9 mouse cellular contexts compared by ENCODE assay signal in genomic region chr8:11506802-11507201, GRCm38 (mm10). TPM values are rescaled to one million over a fixed set of nuclear protein-coding genes. Genes with fewer than 3 reads are reported as not detected.
DNase-seq lines count a peak whose midpoint lies in the region; ATAC-seq lines count a peak whose summit lies in the region.
"Had no signal": no experiment of that assay in that cellular context is flagged by ENCODE, and none has a peak within 500 bp of the region (broad histone marks: within the 10 kb centered on the region; RNA-seq: fewer than 3 reads in every experiment).

No protein-coding gene starts in this region.

- H3K4me1 ChIP-seq in hindbrain, embryonic 14.5 days (replicated peaks; ENCODE audit: control insufficient read depth, insufficient read depth, low read length) = no peaks in the 10 kb centered on the region
- no peaks in the 10 kb centered on the region for H3K4me1 ChIP-seq in hindbrain, embryonic 13.5 days (replicated peaks)
- no peaks in the 10 kb centered on the region for H3K4me1 ChIP-seq in forebrain, embryonic 15.5 days
- H3K4me1 ChIP-seq in limb, embryonic 12.5 days (replicated peaks) = no peaks in the 10 kb centered on the region; the same call in 1 of the 2 replicates
- H3K4me1 ChIP-seq: midbrain, embryonic 12.5 days had no signal

- no peaks in the 10 kb centered on the region for H3K9me3 ChIP-seq in hindbrain, embryonic 14.5 days (ENCODE audit: control insufficient read depth, low read length)
- no peaks in the 10 kb centered on the region for H3K9me3 ChIP-seq in hindbrain, embryonic 13.5 days
- no peaks in the 10 kb centered on the region for H3K9me3 ChIP-seq in forebrain, embryonic 15.5 days
- no peaks in the 10 kb centered on the region for H3K9me3 ChIP-seq in limb, embryonic 12.5 days
- H3K9me3 ChIP-seq: midbrain, embryonic 12.5 days had no signal

- H3K4me3 ChIP-seq in hindbrain, embryonic 14.5 days (replicated peaks; ENCODE audit: low read length) = no peak overlapping the region
- no peak overlapping the region for H3K4me3 ChIP-seq in hindbrain, embryonic 13.5 days
- no peak overlapping the region for H3K4me3 ChIP-seq in forebrain, embryonic 15.5 days
- no peak overlapping the region for H3K4me3 ChIP-seq in limb, embryonic 12.5 days (replicated peaks)
- H3K4me3 ChIP-seq: midbrain, embryonic 12.5 days had no signal

- H3K9ac ChIP-seq in hindbrain, embryonic 14.5 days = no peak overlapping the region
- no peak overlapping the region for H3K9ac ChIP-seq in hindbrain, embryonic 13.5 days
- no peak overlapping the region for H3K9ac ChIP-seq in forebrain, embryonic 15.5 days (replicated peaks)
- H3K9ac ChIP-seq in limb, embryonic 12.5 days (replicated peaks) = no peak overlapping the region
- H3K9ac ChIP-seq: midbrain, embryonic 12.5 days had no signal

- H3K27me3 ChIP-seq in hindbrain, embryonic 14.5 days (ENCODE audit: control insufficient read depth, insufficient read depth, low read length) = no peaks in the 10 kb centered on the region
- H3K27me3 ChIP-seq in hindbrain, embryonic 13.5 days = no peaks in the 10 kb centered on the region
- no peaks in the 10 kb centered on the region for H3K27me3 ChIP-seq in forebrain, embryonic 15.5 days
- no peaks in the 10 kb centered on the region for H3K27me3 ChIP-seq in limb, embryonic 12.5 days
- H3K27me3 ChIP-seq: midbrain, embryonic 12.5 days had no signal

- no peak overlapping the region for H3K27ac ChIP-seq in hindbrain, embryonic 14.5 days
- H3K27ac ChIP-seq in hindbrain, embryonic 13.5 days = no peak overlapping the region
- H3K27ac ChIP-seq in forebrain, embryonic 15.5 days (replicated peaks) = no peak overlapping the region
- H3K27ac ChIP-seq in limb, embryonic 12.5 days = peak overlapping the region; percentile 29; the same call in 1 of the 2 replicates
- H3K27ac ChIP-seq: midbrain, embryonic 12.5 days had no signal

- no peak overlapping the region for H3K4me2 ChIP-seq in hindbrain, embryonic 14.5 days (replicated peaks)
- H3K4me2 ChIP-seq in hindbrain, embryonic 13.5 days = no peak overlapping the region
- no peak overlapping the region for H3K4me2 ChIP-seq in forebrain, embryonic 15.5 days (replicated peaks)
- H3K4me2 ChIP-seq in limb, embryonic 12.5 days = no peak overlapping the region
- H3K4me2 ChIP-seq: midbrain, embryonic 12.5 days had no signal

- 71% methylated on average over 6 of the region's 6 CpGs for WGBS in hindbrain, embryonic 14.5 days
- WGBS in hindbrain, embryonic 13.5 days = 79% methylated on average over 6 of the region's 6 CpGs
- WGBS in forebrain, embryonic 15.5 days = 74% methylated on average over 6 of the region's 6 CpGs
- WGBS in limb, embryonic 12.5 days = 53% methylated on average over 6 of the region's 6 CpGs

- no peak for ATAC-seq in hindbrain, embryonic 14.5 days (ENCODE audit: low FRiP score)
- ATAC-seq in hindbrain, embryonic 13.5 days (ENCODE audit: low FRiP score) = no peak
- 0 out of 2 replicates have a peak, but pooled peaks have one; percentile 42 for ATAC-seq in forebrain, embryonic 15.5 days (replicated peaks)
- peak; percentile 60; the same call in 1 of the 2 replicates for ATAC-seq in limb, embryonic 12.5 days (ENCODE audit: insufficient number of reproducible peaks, insufficient read depth, low FRiP score, low TSS enrichment, low read depth)

- peaks cover 94% of the 10 kb centered on the region for H3K36me3 ChIP-seq in hindbrain, embryonic 14.5 days (replicated peaks; ENCODE audit: control insufficient read depth, insufficient read depth)
- peaks cover 94% of the 10 kb centered on the region for H3K36me3 ChIP-seq in hindbrain, embryonic 13.5 days
- H3K36me3 ChIP-seq in forebrain, embryonic 15.5 days = peaks cover 85% of the 10 kb centered on the region
- H3K36me3 ChIP-seq in limb, embryonic 12.5 days = peaks cover 94% of the 10 kb centered on the region

- peak; percentile 30 for DNase-seq in hindbrain, embryonic 14.5 days (ENCODE audit: low spot score)
- DNase-seq in CD4-positive, CD25-positive, alpha-beta regulatory T cell, adult 2 months (ENCODE audit: low read depth, low spot score) = peak; percentile 84
- peak; percentile 53 for DNase-seq in T-cell, adult 2 months (ENCODE audit: low spot score)
- DNase-seq in retina, embryonic 14.5 days (ENCODE audit: low spot score) = peak; percentile 76
- no peak for DNase-seq in urinary bladder, adult 2 months (ENCODE audit: low spot score)

RNA-seq across cellular contexts. Expression of gene Naxd, which starts 9.5 kb away (rescaled TPM):
- polyA plus RNA-seq in hindbrain, embryonic 14.5 days (2014; fragmentation: Nextera tagmentation; extraction: Ambion mirVana) = 130 and 145 TPM in 2 replicates
- 153 and 161 TPM in 2 replicates for polyA plus RNA-seq in hindbrain, embryonic 13.5 days (2015; fragmentation: Nextera tagmentation; extraction: Ambion mirVana)
- polyA plus RNA-seq in forebrain, embryonic 15.5 days (2015; fragmentation: Nextera tagmentation; extraction: Ambion mirVana) = 161 and 166 TPM in 2 replicates
- 116 and 121 TPM in 2 replicates for polyA plus RNA-seq in limb, embryonic 12.5 days (2016; fragmentation: Nextera tagmentation; extraction: Ambion mirVana)
- 120 and 154 TPM in 2 replicates for polyA plus RNA-seq in urinary bladder, adult 2 months (2012; rRNA removed)

RNA-seq across cellular contexts. Expression of gene Rab20, which starts 28.3 kb away (rescaled TPM):
- polyA plus RNA-seq in hindbrain, embryonic 14.5 days (2014; fragmentation: Nextera tagmentation; extraction: Ambion mirVana) = 1.4 TPM in 2 replicates
- polyA plus RNA-seq in hindbrain, embryonic 13.5 days (2015; fragmentation: Nextera tagmentation; extraction: Ambion mirVana) = 1.1 and 1.8 TPM in 2 replicates
- 0.91 and 1.2 TPM in 2 replicates for polyA plus RNA-seq in forebrain, embryonic 15.5 days (2015; fragmentation: Nextera tagmentation; extraction: Ambion mirVana)
- polyA plus RNA-seq in limb, embryonic 12.5 days (2016; fragmentation: Nextera tagmentation; extraction: Ambion mirVana) = 0.81 and 0.93 TPM in 2 replicates
- polyA plus RNA-seq in urinary bladder, adult 2 months (2012; rRNA removed) = 24.9 and 29.8 TPM in 2 replicates

RNA-seq across cellular contexts. Expression of gene Cars2, which starts 43.8 kb away (rescaled TPM):
- 26.0 and 27.0 TPM in 2 replicates for polyA plus RNA-seq in hindbrain, embryonic 14.5 days (2014; fragmentation: Nextera tagmentation; extraction: Ambion mirVana)
- 22.6 and 23.8 TPM in 2 replicates for polyA plus RNA-seq in hindbrain, embryonic 13.5 days (2015; fragmentation: Nextera tagmentation; extraction: Ambion mirVana)
- polyA plus RNA-seq in forebrain, embryonic 15.5 days (2015; fragmentation: Nextera tagmentation; extraction: Ambion mirVana) = 27.9 and 30.2 TPM in 2 replicates
- 20.6 and 21.6 TPM in 2 replicates for polyA plus RNA-seq in limb, embryonic 12.5 days (2016; fragmentation: Nextera tagmentation; extraction: Ambion mirVana)
- 38.5 and 42.4 TPM in 2 replicates for polyA plus RNA-seq in urinary bladder, adult 2 months (2012; rRNA removed)

RNA-seq across cellular contexts. Expression of gene Ing1, which starts 48.6 kb away (rescaled TPM):
- 37.1 and 37.6 TPM in 2 replicates for polyA plus RNA-seq in hindbrain, embryonic 14.5 days (2014; fragmentation: Nextera tagmentation; extraction: Ambion mirVana)
- 40.7 and 44.7 TPM in 2 replicates for polyA plus RNA-seq in hindbrain, embryonic 13.5 days (2015; fragmentation: Nextera tagmentation; extraction: Ambion mirVana)
- polyA plus RNA-seq in forebrain, embryonic 15.5 days (2015; fragmentation: Nextera tagmentation; extraction: Ambion mirVana) = 55.5 and 56.2 TPM in 2 replicates
- polyA plus RNA-seq in limb, embryonic 12.5 days (2016; fragmentation: Nextera tagmentation; extraction: Ambion mirVana) = 46.5 and 50.4 TPM in 2 replicates
- polyA plus RNA-seq in urinary bladder, adult 2 months (2012; rRNA removed) = 41.4 and 47.0 TPM in 2 replicates

Comparison
In these comparisons a context has a peak if more than half of its experiments do, and no peak if none do; other contexts are left out.
1. ATAC-seq: peak in forebrain, embryonic 15.5 days (single experiment) and limb, embryonic 12.5 days (single experiment); none in hindbrain, embryonic 14.5 days (single experiment) and hindbrain, embryonic 13.5 days (single experiment).